Mouse (Mus musculus): ENCODE data around the gene Kif20b.

Gene Kif20b

DNA sequence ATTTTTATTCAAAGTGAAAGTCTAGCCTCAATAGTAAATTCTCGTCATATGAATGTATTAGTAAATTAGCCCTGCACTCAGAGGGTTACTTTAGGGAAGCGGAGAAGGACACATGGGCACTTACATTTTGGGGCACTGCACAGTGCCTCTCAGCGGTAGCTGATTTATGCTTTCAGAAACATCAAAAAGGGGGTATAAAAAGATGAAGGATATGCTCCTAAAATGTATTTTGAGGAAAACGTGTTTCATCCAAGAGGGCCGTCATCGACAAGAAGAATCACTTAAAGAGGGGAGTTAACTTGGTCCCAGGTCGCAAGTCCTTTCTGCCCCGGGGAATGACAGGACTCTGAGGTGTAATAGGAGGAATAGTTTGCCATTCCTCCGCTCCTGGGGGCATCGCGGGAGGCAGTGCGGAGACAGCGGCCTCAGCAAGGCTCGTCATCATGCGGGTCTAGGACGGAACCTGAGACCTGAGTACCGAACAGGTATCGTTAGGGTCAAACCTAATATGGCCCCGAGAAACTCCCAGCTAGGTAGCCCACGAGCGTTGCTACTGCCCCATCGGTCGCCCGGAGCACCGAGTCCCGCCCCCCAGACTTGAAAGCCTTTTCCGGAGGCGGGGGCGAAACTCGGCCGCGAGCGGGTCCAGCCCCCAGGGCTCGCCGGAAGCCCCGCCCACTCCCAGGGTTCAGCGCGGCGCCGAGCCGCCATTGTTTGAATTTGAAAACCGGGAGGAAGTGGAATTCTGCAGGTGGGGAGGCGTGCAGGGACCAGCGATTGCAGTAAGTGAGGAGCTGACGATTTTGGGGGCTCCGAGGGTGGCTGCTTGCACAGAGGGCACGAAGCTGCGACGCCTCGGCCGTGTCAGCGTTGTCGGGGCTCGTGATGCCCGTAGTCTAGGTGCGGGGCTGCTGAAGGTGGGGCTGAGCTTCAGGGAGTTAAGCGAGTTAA is at the start of gene Kif20b:
TSS of gene Kif20b (plus strand) at position 710 of the 951 bp plus-strand sequence.
- in situ Hi-C loops (cut with MboI, MseI), result no loop called here

DNA sequence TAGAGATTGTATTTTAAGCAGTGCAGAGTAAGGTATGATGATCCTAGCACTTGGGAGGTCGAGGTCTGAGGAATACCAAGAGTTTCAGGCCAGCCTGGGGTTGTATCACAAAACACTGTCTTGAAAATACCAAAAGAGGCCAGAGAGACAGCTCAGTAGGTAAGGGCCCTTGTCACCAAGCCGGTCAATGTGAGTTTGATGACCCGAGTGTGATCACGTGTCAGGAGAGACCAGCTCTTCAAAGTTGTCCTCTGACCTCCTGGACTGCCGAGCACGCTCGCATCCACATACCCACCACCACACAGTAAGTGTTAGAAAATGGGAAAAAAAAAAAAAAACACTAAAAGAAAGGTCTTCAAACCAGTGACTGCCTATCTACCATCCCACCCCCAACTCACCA is 45.5 kb upstream of the Kif20b start:
- in situ Hi-C loops (cut with MboI, MseI), result no loop called here

DNA sequence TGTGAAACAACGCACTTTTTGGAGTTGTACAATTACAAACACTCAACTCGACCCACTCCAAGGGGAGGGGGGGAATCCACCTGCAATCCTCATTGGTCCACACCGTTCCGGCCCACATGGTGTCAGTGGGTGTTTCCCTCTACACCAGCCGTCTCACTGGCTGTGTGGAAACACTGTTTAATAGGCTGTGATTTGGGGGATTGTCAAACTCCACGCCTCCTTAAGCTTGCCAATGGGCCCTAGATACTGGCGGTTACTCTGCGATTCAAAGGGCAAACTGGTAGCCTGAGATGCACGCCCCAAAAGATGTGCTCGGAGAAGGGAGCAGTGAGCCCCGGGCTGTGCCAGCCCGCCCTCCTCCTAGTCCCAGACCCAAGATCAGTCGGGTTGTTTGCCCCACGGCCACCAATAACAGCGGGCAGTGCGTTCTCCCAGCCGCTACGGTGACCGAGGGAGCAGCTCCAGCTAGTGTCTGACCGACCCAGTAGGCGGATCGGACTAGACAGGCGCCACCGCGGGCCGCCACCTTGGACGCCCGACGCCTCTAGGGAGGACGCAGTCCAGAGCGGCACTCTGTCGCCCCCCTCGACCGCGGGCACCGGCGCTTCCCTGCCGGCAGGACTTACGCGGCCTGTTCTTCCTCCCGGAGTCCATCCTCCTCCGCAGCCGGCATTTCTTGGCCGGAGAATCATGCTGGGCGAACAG is 44.1 kb upstream of the Kif20b start:
- in situ Hi-C loops (cut with MboI, MseI), result no loop called here

DNA sequence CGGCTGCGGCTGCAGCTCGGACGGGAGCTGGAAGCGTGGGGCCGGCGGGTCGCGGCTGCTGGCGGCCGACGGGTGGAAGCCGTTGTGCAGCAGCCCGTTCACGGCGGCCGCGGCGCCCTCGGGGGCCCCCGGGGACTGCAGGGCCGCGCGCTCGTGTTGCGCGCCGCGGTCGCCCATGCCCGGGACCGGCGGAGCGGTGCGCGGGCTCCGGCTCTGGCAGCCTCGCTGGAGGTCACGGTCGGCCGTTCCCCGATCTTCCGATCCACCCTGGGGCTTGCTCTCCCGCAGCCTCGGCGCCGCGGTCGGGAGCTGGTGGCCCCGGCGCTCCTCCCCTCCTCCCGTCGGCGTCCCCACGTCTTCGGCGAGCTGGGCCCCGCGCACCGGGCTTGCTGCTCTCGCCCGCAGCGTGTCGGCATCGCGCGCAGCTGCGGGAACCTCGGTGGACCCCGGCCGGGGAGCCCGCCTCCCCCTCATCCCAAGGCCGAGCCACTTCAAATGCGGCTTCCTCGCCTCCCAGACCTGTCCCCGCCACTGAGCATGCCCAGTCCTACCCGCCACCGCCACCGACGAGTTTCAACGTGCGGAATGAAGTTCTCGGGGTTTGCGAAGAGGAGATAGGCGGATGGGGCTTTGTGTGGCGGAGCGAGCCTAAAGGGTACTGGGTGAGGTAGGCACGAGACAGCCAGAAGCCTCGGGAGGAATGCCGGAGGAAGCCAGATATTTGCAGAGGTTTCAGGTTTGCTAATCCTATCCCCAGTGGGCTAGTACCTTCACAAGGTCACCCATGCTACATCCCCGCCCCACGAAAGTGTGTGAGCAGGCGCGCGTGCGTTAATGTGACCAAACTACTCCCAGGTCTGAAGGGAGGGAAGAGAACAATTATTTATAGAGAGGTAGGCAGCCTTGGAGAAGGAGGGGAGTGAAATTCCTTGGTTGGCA is 43.3 kb upstream of the Kif20b start, which contains the start of gene Pank1:
TSS of gene Pank1 (minus strand) at position 853 of the 939 bp plus-strand sequence.
- in situ Hi-C loops (cut with MboI, MseI), result no loop called here

DNA sequence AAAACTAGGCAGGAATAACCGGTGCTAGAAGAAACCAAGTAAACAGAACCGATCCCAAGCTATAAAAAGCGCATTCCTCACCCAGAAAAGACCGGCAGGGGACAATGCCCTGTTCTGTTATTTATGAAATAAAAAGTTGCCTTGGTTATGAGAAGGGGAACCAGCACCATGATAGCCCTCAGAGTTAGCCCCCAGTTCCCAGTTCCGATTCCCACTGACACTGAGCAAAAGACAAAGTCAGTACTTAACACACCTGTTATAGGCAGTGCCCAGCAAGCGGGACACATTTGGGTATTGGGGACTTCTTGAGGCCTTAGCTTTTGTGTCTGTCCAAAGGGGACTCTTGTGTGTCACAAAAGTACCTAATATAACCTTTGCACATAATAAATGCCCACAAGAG is 42.5 kb upstream of the Kif20b start:
- in situ Hi-C loops (cut with MboI, MseI), result no loop called here

DNA sequence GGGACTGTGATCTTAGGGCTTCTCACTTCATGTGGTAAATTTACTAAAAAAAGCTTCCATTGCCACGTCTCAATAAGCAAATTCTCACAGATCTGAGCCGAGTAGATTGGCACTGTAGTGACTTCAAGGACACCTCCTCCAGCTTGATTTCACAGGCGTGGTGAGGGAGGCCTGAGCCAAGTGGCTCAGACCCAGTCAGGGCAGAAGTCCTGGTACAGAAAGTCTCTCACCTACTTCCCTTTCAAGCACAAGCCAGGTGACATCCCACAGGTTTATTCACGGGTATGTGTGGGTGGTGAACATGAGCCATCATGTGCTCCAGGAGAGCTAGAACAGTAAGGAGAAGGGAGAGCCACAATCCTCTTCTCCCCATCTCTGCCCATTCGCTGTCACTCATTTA is 41.0 kb upstream of the Kif20b start:
- in situ Hi-C loops (cut with MboI, MseI), result no loop called here

DNA sequence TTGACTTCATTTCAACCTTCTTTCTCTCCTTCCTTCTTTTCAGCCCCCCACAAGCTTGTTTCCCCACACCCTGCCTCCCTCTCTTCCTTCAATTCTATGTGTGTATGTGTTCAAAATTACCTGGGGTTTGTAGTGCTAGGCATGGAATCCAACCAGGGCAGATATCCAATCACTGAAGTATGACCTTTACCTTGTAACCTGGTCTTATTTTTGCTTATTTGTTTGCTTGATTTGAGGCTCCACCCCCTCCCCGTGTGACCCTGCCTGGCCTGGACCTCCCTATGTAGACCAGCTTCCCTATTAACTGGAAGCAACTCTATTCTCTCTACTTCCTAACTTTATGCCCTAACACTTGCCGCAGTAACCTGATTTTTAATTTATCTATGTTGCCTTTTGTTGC is 39.7 kb upstream of the Kif20b start:
- in situ Hi-C loops (cut with MboI, MseI), result no loop called here

DNA sequence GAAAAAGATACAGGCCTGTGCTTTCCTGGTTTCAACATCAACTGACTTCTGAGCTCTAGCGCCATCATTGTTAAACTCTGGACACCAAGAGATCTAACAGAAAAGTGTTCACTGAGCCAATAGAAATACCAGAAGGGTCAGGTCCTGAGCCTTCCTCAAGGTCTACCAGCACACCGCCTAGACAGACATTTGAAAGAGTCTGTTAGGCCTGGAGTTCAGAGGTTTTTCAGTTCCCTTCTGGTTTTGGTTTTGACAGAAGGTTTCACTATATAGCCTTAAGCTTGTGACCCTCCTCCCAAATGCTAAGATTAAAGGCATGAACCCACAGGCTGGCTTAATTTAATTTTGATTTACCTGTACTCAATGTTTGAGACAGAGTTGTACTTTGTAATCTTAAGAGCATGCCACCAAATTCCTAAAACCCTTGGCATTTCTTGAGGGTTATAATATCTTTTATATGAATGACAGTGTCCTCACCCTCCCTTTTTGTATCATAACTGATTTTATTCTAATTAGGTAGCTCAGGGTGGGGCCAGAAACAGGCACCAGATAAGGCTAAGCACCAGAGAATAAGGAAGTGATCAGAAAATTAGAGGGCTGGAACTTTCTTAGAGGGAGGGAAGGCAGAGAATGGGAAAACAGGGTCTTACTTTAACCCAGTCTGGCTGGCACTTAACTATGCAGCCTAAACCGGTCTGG is 38.5 kb upstream of the Kif20b start:
- in situ Hi-C loops (cut with MboI, MseI), result no loop called here

DNA sequence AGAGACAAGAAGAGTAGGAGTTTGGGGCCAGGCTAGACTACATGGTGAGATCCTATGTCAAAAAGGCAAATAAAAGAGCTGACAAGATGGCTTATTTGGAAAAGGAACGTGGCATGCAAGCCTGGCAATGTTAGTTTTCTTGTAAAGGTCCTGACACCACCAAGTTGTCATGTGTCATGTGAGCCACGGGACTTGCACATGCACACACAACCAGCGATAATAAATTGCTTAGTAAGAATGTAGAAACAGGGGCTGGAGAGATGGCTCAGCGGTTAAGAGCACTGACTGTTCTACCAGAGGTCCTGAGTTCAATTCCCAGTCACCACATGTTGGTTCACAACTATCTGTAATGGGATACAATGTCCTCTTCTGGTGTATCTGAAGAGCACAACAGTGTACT is 35.8 kb upstream of the Kif20b start:
- in situ Hi-C loops (cut with MboI, MseI), result no loop called here

DNA sequence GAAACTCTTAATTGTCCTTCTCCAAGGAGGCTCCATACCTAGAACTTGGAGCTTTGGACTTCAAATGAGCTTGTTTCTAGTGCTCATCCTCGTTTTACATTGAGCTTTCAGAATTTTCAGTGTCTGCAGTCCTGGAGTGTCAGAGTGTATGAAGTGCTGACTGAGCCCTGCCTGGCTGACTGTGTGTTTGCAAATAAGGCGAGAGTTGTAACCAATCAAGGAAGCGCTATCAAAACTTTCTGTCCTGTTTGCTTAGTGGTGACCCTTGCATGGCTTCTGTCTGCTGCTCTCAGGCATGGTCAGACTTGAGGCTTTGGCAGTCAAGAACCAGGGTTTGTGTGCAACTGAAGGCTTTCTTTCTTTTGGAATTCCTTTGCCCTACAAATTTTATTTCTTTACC is 31.2 kb upstream of the Kif20b start:
- in situ Hi-C loops (cut with MboI, MseI), result no loop called here

DNA sequence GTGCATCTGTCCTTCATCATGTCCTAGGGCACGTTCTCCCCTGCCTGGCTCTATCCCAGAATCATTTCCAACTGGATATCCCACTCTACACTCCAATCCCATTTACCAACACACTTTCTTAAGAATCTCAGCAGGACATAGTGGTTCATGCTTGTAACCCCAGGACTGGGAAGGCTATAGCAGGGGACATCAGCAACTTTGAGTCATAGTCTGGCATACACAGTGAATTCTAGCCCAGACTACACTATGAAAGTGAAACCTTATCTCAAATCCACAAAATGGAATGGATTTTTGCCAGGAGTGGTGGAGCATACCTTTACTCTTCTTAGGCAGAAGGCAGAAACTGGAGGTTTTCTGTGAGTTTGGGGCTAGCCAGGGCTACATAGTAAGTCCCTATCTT is 30.6 kb upstream of the Kif20b start:
- in situ Hi-C loops (cut with MboI, MseI), result no loop called here

DNA sequence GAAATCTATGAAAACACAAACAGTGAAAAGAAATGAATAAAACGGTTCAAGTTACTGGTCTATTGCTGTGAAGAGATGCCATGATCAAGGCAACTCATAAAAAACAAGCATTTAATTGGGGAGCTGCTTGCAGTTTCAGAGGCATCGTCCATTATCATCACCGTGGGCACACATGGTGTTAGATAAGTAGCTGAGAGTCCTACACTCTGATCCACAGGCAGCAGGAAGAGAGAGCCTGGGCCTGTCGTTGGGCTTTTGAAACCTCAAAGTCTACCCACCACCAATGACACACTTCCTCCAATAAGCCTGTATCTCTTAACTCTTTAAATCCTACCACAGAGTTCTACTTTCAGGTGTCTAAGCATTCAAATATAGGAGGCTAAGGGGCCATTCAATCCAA is 27.1 kb upstream of the Kif20b start:
- in situ Hi-C loops (cut with MboI, MseI), result no loop called here

DNA sequence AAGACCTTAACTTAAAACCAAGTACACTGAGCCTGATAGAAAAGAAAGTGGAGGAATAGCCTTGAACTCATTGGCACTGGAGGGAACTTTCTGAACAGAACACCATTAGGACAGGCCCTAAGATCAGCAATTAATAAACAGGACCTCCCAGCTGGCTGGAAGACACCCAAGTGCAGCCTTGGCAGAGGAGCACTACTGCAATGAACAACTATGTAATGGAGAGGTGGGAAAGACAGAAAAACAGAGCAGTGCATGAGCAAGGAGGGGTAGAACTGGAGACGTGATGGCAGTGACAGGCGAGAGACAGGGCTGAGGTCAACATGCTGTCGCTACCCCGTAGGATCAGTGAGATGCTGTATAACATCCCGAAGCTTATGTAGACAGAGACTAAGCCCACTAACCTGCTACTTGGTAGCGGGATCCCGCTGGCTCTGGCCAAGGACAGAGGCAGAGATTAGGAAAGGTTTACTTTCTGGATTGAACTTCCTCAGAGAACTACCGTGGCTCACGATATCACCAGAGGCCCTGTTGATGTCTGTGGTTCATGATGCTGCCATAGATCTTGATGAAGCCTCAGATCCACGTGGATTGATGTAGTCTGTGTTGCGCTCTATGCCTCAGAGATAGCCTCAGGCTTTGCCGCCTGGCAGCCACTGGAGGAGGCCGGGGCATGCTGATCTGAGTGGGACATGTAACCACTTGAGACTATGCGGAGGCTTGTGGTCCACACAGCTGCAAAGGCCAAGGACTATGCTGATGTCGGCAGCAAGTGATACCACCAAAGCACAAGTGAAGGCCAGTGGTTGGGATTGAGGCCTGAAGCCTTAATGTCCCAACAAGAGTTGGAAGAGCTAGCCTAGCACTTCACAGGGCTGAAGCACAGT is 24.8 kb upstream of the Kif20b start:
- in situ Hi-C loops (cut with MboI, MseI), result no loop called here

DNA sequence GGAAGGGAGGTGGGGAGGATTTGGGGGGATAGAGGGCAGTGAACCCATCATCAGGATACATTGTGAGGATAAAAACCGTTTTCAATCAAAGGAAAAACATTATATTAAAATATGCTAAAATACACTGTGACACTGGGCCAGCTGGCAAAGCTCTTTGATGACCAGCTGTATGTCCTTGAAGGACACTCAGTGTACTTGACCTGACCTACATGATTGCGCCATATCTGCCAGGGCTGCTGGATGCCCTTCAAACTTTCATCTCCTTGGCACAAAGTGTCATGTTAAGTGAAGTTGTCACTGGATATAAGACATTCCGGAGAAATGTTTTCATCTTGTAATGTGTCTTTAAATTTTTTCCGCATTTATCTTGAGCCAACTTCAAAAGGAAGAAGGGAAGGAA is 23.2 kb upstream of the Kif20b start:
- in situ Hi-C loops (cut with MboI, MseI), result no loop called here

DNA sequence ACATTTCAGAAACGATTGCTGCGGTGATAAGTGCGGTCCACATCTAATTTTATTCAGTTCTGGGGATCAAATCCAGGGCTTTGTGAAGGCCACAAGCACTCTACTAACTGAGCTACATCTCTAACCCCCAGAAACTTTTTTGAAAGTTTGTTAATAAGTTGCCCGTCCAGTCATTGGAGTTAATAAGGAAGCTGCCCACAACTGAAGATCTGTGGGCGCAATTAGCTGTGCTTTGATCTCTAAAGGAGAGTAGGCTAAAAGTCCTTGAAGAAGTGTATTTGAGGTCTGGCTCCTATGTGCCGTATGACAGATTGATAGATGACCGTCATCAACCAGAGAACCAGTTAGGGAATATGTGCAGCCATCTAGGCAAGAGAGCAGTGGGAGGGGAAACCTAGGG is 20.9 kb upstream of the Kif20b start:
- in situ Hi-C loops (cut with MboI, MseI), result no loop called here

DNA sequence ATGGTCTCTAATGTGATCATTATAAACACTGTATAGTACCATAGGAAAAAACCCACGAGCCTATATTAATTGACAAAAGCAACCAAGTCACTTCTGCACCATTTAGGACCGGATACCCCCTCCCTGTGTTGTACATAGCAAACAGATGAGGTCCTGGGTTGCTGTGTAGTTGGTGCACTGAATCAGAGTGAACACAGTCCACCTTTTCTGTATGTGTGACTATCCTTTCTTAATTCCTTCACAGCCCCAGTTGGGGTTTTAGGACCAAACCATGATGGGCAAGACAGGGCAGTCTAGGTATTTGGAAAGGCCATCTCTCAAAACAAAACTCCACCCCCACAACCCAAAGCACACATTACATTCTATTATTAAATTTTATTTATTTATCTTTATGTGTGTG is 20.4 kb upstream of the Kif20b start:
- in situ Hi-C loops (cut with MboI, MseI), result no loop called here

DNA sequence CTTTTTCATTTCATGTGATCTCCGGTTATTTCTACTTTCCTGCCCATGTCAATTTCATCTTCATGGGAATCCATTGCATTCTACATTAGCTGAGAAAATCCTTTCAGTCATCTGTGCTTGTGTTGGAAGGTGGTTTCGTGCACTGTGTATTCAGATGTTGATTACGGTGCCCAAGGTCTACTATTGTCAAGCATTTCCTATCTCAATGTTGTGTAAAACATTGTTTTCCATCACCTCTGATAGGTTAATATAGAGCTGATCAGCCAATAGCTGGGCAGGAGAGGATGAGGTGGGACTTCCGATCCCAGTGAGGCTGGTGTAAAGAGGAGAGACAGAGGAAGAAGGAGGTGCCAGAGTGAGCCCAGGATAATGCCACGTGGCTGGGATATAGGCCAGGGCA is 18.1 kb upstream of the Kif20b start:
- in situ Hi-C loops (cut with MboI, MseI), result no loop called here

DNA sequence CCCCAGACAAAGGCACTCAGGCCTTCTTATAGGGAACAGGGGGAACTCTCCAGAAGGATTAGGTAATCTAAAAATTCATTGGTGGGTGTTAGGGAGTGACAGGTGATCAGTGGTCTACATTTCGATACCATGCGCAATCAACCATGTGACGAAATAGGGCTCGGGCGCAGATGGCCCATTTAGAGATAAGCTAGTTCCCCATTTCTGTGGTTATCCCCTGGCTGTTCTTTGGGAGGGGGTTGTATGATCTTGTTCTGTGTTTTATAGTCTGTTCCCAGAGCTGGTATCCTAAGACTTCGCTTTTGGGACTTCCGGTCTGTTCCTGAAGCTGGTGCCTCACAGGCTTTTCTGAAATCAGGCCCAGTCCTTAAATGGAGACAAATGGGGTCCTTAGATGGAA is 16.7 kb upstream of the Kif20b start:
- in situ Hi-C loops (cut with MboI, MseI), result no loop called here

DNA sequence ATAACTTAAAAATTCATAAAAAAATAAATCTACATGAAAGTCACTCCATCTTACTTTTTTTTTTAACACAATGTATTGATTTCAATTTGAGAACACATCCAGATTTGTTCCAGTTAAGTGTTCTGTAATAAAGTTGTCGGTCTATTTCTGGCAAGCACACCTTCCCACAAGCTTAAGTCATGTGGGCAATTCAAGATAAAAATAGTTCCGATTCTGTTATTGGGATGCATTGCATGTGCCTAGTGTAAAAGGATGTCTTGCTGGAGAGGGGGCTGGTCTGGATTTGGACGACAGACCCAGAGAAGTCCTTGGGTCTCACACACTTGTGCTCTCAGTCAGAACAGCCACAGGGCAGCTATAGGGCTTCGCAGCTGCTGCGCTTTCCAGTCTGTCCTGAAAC is 15.4 kb upstream of the Kif20b start:
- in situ Hi-C loops (cut with MboI, MseI), result no loop called here

DNA sequence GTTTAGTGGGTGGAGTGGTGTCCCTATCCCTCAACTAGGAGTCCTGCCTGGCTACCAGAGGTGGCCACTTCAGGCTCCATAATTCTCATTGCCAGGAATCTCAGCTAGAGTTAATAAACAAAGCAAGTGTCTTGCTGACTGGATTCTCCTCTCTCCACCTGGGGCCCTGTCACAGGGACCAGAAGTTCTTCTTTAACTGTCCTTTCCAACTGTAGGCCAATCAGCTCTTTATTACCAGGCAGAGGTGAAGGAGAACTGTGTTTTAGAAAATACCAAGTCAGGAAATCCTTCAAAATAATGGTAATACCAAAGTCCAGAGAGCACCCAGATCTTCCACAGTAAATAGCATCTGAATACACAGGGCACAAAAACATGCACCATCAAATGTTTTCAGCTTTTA is 9.8 kb upstream of the Kif20b start:
- in situ Hi-C loops (cut with MboI, MseI), result no loop called here

Measured in T-helper 2 cell (primary cell).